Mouse (Mus musculus): ENCODE data around the gene Cela1. TPM values are rescaled to one million over a fixed set of nuclear protein-coding genes. Genes with fewer than 3 reads are reported as not detected.

The Cela1 gene
- total and polyA plus RNA-seq, 3 experiments: 0.54 to 2.9 TPM; not detected in 1

DNA sequence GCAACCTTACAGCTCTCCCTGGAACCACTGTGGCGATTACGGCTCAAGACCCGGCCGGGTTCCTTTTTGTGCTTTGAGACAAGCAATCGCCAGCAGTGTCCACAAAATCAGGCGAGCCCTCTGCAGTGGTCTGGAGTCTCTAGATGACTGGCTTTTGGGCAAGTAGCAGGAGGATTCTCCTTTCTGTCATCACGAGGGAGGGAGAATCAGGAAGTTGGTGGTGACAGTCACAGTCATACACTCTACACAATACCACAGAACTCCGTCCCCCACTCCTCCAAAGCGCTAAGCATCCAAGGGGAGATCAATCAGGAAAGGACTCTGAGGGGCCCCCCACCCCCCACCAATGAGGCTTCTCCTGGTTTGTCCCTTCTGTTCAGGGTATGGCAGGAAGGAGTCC lies 40.9 kb upstream of the Cela1 start:
- Histone ChIP-seq H3K36me3 (replicated peaks) (no peaks in the 10 kb centered on the region), H3K27me3 (ENCODE audit: insufficient read depth, low read length) (no peaks in the 10 kb centered on the region), H3K4me3 (ENCODE audit: low read depth, low read length) (no peak overlapping the region), H3K4me1 (ENCODE audit: insufficient read depth, low read depth, low read length) (no peaks in the 10 kb centered on the region), H3K9me3 (replicated peaks) (peaks cover 16% of the 10 kb centered on the region)
- TF ChIP-seq CTCF (IDR thresholded peaks at IDR 0.05; ENCODE audit: low read depth, low read length) (no peak), GATA2 (IDR thresholded peaks at IDR 0.05; ENCODE audit: borderline replicate concordance, low read depth, low read length) (no peak), GATA1 (IDR thresholded peaks at IDR 0.05; ENCODE audit: borderline replicate concordance, low read length) (no peak), POLR2AphosphoS5 (IDR thresholded peaks at IDR 0.05; ENCODE audit: insufficient replicate concordance, low read depth, low read length) (no peak), TAL1 (conservative IDR thresholded peaks at IDR 0.05; ENCODE audit: low read depth, low read length) (no peak)
- no peak for ATAC-seq (ENCODE audit: extremely low read depth, insufficient number of reproducible peaks, low FRiP score, poor library complexity, severe bottlenecking)
- no peak for DNase-seq (ENCODE audit: low spot score)

DNA sequence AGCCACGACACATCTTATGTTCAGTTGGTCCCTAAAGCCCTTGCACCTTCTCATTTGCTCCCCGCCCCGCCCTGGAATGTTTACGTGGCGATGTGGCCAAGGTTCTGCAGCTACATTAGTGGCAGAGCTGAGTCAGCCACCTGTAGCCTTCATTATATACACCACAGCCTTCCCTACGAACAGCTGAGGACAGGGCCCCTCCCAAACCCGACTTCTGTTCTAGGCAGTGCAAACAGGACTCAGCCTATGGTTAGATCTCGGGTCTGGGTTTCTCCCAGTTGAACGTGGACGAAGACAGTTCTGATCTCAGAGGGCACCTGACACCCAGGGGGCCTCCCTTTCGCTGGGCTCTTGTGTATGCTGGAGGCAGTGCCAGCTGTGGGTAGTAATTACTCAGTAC lies 40.1 kb upstream of the Cela1 start:
- Histone ChIP-seq H3K4me3 (ENCODE audit: low read depth, low read length) (no peak overlapping the region), H3K27me3 (ENCODE audit: insufficient read depth, low read length) (no peaks in the 10 kb centered on the region), H3K4me1 (ENCODE audit: insufficient read depth, low read depth, low read length) (no peaks in the 10 kb centered on the region), H3K9me3 (replicated peaks) (peaks cover 16% of the 10 kb centered on the region), H3K36me3 (replicated peaks) (no peaks in the 10 kb centered on the region)
- ATAC-seq (ENCODE audit: extremely low read depth, insufficient number of reproducible peaks, low FRiP score, poor library complexity, severe bottlenecking): no peak
- no peak for DNase-seq (ENCODE audit: low spot score)
- TF ChIP-seq TAL1 (conservative IDR thresholded peaks at IDR 0.05; ENCODE audit: low read depth, low read length): no peak

DNA sequence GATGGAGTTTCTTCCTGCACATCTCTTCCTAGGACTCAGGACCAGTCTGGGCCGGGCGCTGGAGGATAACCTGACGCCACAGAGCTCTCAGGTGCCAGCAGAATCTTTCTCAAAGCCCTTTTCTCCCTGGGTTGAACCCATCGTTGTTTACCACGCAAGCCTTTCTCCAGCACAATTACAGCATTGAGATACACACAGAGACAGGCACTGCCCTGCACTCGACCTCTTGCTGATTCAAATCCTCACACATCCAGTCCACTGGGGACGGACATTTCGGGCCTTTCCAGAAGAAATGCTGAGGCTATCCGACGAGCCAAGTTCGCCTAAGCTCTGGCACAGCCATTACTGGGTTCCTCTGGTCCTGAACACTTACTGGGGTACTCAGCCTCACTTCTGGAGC lies 39.0 kb upstream of the Cela1 start:
- no peak for ATAC-seq (ENCODE audit: extremely low read depth, insufficient number of reproducible peaks, low FRiP score, poor library complexity, severe bottlenecking)
- Histone ChIP-seq H3K27me3 (ENCODE audit: insufficient read depth, low read length) (no peaks in the 10 kb centered on the region), H3K4me3 (ENCODE audit: low read depth, low read length) (no peak overlapping the region), H3K4me1 (ENCODE audit: insufficient read depth, low read depth, low read length) (no peaks in the 10 kb centered on the region), H3K9me3 (replicated peaks) (peaks cover 16% of the 10 kb centered on the region), H3K36me3 (replicated peaks) (no peaks in the 10 kb centered on the region)
- no peak for DNase-seq (ENCODE audit: low spot score)
- no peak for TF ChIP-seq GATA1 (IDR thresholded peaks at IDR 0.05; ENCODE audit: borderline replicate concordance, low read length)
- TF ChIP-seq GATA2 (IDR thresholded peaks at IDR 0.05; ENCODE audit: borderline replicate concordance, low read depth, low read length): no peak
- TF ChIP-seq CTCF (IDR thresholded peaks at IDR 0.05; ENCODE audit: low read depth, low read length): no peak
- no peak for TF ChIP-seq TAL1 (conservative IDR thresholded peaks at IDR 0.05; ENCODE audit: low read depth, low read length)
- no peak for TF ChIP-seq POLR2AphosphoS5 (IDR thresholded peaks at IDR 0.05; ENCODE audit: insufficient replicate concordance, low read depth, low read length)

DNA sequence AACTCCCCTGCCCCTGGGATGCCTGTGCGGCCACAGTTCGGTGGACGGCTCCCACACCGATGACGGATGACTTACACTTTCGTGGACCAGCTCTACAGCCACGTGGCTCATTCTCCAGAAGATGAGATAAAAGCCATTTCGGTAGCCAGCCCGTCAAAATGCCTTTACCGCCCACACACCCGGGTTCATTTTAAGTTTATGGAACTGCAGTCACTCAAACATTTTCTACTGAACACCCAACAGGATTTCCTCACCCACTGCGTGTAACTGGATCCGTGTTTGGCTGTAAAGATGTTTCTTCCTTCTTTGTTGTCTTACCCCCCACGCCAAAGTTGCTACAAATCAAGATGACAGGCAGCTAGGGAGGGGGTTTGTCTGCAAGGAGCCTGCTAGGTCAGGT lies 35.8 kb upstream of the Cela1 start:
- no peaks in the 10 kb centered on the region for H3K4me1 ChIP-seq (ENCODE audit: insufficient read depth, low read depth, low read length)
- ATAC-seq (ENCODE audit: extremely low read depth, insufficient number of reproducible peaks, low FRiP score, poor library complexity, severe bottlenecking) (no peak), DNase-seq (ENCODE audit: low spot score) (no peak)
- H3K4me3 ChIP-seq (ENCODE audit: low read depth, low read length): no peak overlapping the region
- H3K9me3 ChIP-seq (replicated peaks): peaks cover 8% of the 10 kb centered on the region
- TF ChIP-seq TAL1 (conservative IDR thresholded peaks at IDR 0.05; ENCODE audit: low read depth, low read length): no peak
- no peak for TF ChIP-seq GATA1 (IDR thresholded peaks at IDR 0.05; ENCODE audit: borderline replicate concordance, low read length)
- TF ChIP-seq CTCF (IDR thresholded peaks at IDR 0.05; ENCODE audit: low read depth, low read length): no peak
- TF ChIP-seq POLR2AphosphoS5 (IDR thresholded peaks at IDR 0.05; ENCODE audit: insufficient replicate concordance, low read depth, low read length): no peak
- no peak for TF ChIP-seq GATA2 (IDR thresholded peaks at IDR 0.05; ENCODE audit: borderline replicate concordance, low read depth, low read length)
- no peaks in the 10 kb centered on the region for H3K36me3 ChIP-seq (replicated peaks)
- H3K27me3 ChIP-seq (ENCODE audit: insufficient read depth, low read length): no peaks in the 10 kb centered on the region

DNA sequence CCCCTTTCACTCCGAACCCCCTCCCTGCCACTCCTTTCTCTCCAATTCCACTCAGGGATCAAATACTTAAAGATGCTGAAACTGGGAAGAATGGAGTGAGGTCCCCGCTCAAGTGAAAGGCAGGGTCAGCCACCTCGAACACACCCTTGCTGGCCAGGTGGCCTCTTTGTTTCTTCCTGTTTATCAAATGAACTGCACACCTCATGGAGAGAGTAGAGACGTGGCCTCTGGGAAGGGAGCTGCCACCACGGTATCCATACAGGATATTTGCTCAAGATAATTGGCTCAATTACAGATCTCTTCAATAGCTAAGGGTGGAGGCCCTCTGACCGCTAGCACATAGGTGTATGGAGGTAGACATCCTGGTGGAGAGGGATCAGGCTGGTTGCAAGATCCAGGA lies 34.8 kb upstream of the Cela1 start:
- H3K9me3 ChIP-seq (replicated peaks): peaks cover 7% of the 10 kb centered on the region
- DNase-seq (ENCODE audit: low spot score) (no peak), ATAC-seq (ENCODE audit: extremely low read depth, insufficient number of reproducible peaks, low FRiP score, poor library complexity, severe bottlenecking) (no peak)
- H3K27me3 ChIP-seq (ENCODE audit: insufficient read depth, low read length): no peaks in the 10 kb centered on the region
- no peak for TF ChIP-seq TAL1 (conservative IDR thresholded peaks at IDR 0.05; ENCODE audit: low read depth, low read length)
- no peak for TF ChIP-seq GATA1 (IDR thresholded peaks at IDR 0.05; ENCODE audit: borderline replicate concordance, low read length)
- no peak for TF ChIP-seq CTCF (IDR thresholded peaks at IDR 0.05; ENCODE audit: low read depth, low read length)
- TF ChIP-seq GATA2 (IDR thresholded peaks at IDR 0.05; ENCODE audit: borderline replicate concordance, low read depth, low read length): no peak
- no peak for TF ChIP-seq POLR2AphosphoS5 (IDR thresholded peaks at IDR 0.05; ENCODE audit: insufficient replicate concordance, low read depth, low read length)
- H3K36me3 ChIP-seq (replicated peaks): no peaks in the 10 kb centered on the region
- H3K4me1 ChIP-seq (ENCODE audit: insufficient read depth, low read depth, low read length): no peaks in the 10 kb centered on the region
- no peak overlapping the region for H3K4me3 ChIP-seq (ENCODE audit: low read depth, low read length)

DNA sequence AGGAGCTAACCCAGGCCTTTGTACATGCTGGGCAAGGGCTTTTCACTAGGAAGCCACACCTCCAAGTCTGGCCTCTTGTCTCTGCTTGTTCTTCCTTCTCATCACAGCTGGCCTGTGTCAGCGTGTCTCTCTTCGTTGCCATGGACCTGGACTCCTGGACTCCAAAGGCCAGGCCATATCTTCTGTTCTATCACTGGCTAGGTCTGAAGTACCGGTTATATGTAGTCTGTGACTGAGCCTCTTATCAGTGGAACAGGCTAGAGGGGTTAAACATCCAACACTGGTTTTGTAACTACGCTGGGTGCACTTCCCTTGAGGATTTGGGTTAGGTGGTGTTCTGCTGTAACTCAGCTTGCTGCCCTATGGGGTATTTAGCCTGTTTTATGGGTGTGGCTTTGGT lies 34.3 kb upstream of the Cela1 start:
- no peak for DNase-seq (ENCODE audit: low spot score)
- ATAC-seq (ENCODE audit: extremely low read depth, insufficient number of reproducible peaks, low FRiP score, poor library complexity, severe bottlenecking): no peak
- TF ChIP-seq TAL1 (conservative IDR thresholded peaks at IDR 0.05; ENCODE audit: low read depth, low read length) (no peak), POLR2AphosphoS5 (IDR thresholded peaks at IDR 0.05; ENCODE audit: insufficient replicate concordance, low read depth, low read length) (no peak), GATA1 (IDR thresholded peaks at IDR 0.05; ENCODE audit: borderline replicate concordance, low read length) (no peak), GATA2 (IDR thresholded peaks at IDR 0.05; ENCODE audit: borderline replicate concordance, low read depth, low read length) (no peak), CTCF (IDR thresholded peaks at IDR 0.05; ENCODE audit: low read depth, low read length) (no peak)
- no peaks in the 10 kb centered on the region for H3K4me1 ChIP-seq (ENCODE audit: insufficient read depth, low read depth, low read length)
- H3K9me3 ChIP-seq (replicated peaks): peaks cover 6% of the 10 kb centered on the region
- no peak overlapping the region for H3K4me3 ChIP-seq (ENCODE audit: low read depth, low read length)
- H3K36me3 ChIP-seq (replicated peaks): no peaks in the 10 kb centered on the region
- H3K27me3 ChIP-seq (ENCODE audit: insufficient read depth, low read length): no peaks in the 10 kb centered on the region

- Histone ChIP-seq H3K4me1 (ENCODE audit: insufficient read depth, low read depth, low read length) (no peaks in the 10 kb centered on the region), H3K36me3 (replicated peaks) (no peaks in the 10 kb centered on the region), H3K9me3 (replicated peaks) (peaks cover 5% of the 10 kb centered on the region), H3K4me3 (ENCODE audit: low read depth, low read length) (no peak overlapping the region), H3K27me3 (ENCODE audit: insufficient read depth, low read length) (no peaks in the 10 kb centered on the region)
- ATAC-seq (ENCODE audit: extremely low read depth, insufficient number of reproducible peaks, low FRiP score, poor library complexity, severe bottlenecking): no peak
- no peak for TF ChIP-seq GATA2 (IDR thresholded peaks at IDR 0.05; ENCODE audit: borderline replicate concordance, low read depth, low read length)
- no peak for TF ChIP-seq TAL1 (conservative IDR thresholded peaks at IDR 0.05; ENCODE audit: low read depth, low read length)
- no peak for TF ChIP-seq CTCF (IDR thresholded peaks at IDR 0.05; ENCODE audit: low read depth, low read length)
- no peak for TF ChIP-seq GATA1 (IDR thresholded peaks at IDR 0.05; ENCODE audit: borderline replicate concordance, low read length)
- no peak for DNase-seq (ENCODE audit: low spot score)
Measured at GRCm38 (mm10) chr15:100721445-100721844, 33.7 kb upstream of the Cela1 start.
